Mouse (Mus musculus): ENCODE results near the gene Slc35f3.
A peak's percentile ranks its signal among the peaks of the same experiment; 100 is the strongest.
"Not testable (repeated sequence)": the region's sequence is repeated elsewhere in the genome, so short reads cannot be mapped to it uniquely, and the experiment has no call there.

Gene Slc35f3

DNA sequence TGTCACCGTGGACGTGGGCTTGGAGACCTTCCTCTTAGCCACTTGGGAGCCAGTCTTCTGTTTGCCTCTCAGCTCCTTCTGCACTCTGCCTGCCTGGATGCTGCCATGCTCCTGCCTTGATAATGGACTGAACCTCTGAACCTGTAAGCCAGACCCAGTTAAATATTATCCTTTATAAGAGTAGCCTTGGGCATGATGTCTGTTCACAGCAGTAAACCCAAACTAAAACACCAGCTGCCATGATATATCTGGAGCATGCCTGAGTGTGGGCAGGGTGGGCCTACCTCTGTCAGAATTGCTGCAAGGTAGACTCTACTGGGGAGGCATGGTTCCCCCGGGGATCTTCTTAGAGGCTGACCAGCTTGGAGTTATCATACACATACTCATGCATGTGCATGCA lies 41.0 kb downstream of the Slc35f3 start:
- DNase-seq = no peak

- DNase-seq = no peak
Measured at GRCm38 (mm10) chr8:126341200-126341599, 42.8 kb downstream of the Slc35f3 start.

- no peak for DNase-seq
Measured at GRCm38 (mm10) chr8:126343427-126343826, 45.1 kb downstream of the Slc35f3 start.

DNA sequence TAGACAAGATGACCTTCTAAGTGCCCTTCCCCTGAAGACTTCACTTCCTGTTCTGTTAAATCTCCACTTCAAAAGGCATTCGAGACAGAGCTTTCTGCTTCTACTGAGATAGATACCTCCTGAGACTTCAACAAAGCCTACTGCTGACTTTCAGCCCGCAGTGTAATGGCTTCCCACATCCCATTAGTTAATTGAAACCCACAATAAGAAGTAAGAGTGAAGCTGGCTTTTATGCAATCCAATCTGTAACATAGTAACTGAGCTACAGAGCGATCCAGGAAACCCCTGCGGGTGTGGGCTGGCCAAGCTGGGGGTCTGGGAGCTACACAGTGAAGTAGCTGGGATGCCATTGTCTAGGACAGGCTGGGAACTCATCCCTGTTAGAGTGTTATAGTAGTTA lies 46.7 kb downstream of the Slc35f3 start:
- no peak for DNase-seq

DNA sequence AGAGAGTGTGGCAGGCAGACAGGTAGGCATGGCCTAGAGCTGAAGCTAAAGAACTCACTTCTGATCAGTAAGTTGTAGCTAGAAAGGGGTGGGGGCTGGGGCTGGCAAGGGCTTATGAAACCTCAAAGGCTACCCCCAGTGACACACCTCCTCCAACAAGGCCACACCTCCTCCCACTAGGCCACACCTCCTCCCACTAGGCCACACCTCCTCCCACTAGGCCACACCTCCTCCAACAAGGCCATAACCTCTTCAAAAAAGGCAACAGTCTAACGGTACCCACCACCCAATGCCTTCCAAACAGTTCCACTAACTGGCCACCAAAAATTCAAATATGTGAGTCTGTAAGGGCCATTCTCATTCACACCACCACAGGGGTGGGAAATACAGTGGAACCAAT lies 54.9 kb downstream of the Slc35f3 start:
- no peak for DNase-seq

GRCm38 (mm10) chr8:126357946-126358345 lies 59.6 kb downstream of the Slc35f3 start:
- no peak for DNase-seq

- no peak for DNase-seq
Measured at GRCm38 (mm10) chr8:126359296-126359695, 60.9 kb downstream of the Slc35f3 start.

DNA sequence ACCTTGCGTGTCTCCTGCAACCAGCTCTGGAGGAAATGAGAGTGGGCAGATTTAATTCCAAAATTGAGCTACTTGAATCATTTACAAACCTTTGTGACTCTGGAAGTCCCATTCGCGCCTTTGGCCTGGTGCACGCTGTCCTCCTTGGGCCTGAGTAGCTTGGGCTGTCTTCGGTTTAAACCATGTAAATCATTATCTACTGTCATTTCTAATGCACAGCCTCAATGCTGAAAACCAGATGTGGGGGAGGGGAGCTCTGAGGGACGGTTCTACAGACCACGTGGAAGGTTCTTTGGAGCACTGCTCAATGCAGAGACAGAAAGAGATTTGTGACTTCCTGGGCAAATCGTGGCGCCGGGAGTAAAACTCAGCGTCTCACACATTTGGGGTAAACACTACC lies 61.7 kb downstream of the Slc35f3 start:
- DNase-seq = no peak

DNA sequence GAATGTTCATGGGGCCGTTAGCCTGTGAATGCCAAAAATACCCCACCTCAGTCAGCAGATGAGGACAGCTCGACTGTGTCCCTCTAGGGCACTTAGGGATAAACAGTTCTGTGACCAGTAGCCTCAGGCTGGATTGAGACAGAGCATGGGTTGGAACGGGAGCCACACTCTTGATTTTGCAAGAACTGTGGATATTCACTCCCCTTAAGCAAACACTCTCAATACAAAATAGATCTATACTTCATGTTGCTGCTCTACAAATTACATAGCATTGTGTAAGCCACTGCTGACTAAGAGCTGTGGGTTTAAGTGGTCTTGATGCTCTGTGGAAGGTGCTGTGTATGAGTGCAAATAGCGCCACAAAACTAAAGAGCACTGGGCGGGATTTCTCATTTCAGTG lies 62.3 kb downstream of the Slc35f3 start:
- DNase-seq = no peak

DNA sequence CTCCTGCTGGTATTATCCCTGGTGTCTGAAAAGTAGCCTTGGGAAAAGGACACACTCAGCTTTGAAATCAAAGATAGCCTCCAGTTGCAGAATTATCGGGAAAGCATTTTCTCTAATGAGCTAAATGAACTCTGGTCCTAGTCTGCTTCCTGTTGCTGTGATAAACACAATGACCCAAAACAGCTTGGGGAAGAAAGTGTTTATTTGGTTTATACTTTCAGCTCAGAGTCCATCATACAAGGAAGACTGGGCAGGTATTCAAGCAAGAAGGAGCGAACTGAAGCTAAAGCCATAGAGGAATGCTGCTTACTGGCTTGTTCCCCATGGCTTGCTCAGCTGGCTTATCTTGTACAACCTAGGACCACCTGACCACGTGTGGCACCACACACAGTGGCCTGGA lies 67.9 kb downstream of the Slc35f3 start:
- no peak for DNase-seq

DNA sequence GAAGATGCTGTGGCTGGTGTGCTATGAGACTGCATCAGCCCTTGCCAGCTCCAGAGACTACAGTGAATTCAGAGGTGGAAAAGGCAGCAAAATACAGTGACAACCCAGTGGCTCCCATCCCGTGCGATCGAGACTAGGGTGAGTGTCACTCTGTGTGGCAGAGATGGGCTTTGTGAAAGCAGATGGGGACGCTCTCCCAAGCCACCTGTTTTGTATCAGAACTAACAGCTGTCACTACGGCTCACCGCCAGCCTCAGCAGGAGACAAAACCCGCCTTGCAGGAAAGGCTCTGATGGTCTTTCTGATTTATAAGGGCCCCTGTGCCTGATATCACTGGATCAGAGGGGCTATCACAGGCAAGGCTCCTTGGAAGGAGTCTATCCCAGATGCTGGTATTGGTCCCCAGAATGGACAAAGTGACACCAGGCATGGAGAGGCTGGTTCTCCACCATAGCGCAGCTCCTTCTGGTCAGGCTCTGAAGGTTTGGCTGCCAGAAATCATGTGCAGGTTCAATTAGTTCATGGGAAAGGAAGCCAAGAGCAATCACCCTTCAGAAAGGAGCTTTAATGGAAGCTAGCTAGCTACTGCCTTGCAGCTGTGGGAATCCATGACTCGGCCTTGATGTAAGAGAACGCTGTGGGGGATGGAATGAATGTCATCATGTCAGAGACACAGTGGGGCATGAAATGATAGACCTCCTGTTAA lies 70.1 kb downstream of the Slc35f3 start:
- DNase-seq = peak; percentile 89

DNA sequence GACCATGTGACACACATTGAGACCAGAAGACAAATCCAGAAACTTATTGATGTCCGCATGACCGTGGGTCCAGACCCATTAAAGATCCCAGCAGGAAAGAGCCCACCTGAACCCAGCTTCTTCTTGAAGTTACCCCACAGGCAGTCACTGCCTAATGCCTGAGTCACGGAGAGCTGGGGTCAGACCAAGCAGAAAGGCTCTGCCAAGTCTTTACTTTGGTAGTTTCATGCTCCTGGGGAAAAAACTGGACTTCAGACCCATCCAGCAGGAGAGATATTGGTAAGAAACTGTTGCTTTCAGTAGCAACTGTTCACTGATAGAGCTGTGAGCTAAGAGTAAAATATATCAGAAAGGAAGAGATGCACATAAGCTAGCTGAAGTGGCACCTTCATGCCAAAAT lies 73.5 kb downstream of the Slc35f3 start:
- no peak for DNase-seq

GRCm38 (mm10) chr8:126379580-126379979 lies 81.2 kb downstream of the Slc35f3 start:
- no peak for DNase-seq

GRCm38 (mm10) chr8:126380141-126380540 lies 81.8 kb downstream of the Slc35f3 start:
- no peak for DNase-seq

DNA sequence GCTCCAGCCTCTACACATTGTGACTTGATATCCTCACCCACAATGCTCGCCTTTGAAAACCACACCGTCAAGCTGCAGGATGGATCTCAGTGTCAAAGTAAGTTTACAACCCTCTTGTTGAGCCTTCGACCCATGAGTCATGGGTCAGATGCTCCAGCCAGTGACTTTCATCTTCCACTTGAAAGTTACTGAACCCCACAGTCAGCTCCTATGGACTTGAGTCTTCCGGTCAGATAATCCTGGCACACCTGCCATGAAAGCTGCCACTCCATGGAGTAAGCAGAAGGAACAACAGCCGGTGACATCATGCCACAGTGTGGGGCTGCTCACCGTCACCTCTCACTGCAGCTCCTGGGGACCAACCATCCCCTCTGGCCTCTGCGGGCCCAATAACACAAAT lies 82.9 kb downstream of the Slc35f3 start:
- DNase-seq = no peak

GRCm38 (mm10) chr8:126382216-126382615 lies 83.9 kb downstream of the Slc35f3 start:
- no peak for DNase-seq

DNA sequence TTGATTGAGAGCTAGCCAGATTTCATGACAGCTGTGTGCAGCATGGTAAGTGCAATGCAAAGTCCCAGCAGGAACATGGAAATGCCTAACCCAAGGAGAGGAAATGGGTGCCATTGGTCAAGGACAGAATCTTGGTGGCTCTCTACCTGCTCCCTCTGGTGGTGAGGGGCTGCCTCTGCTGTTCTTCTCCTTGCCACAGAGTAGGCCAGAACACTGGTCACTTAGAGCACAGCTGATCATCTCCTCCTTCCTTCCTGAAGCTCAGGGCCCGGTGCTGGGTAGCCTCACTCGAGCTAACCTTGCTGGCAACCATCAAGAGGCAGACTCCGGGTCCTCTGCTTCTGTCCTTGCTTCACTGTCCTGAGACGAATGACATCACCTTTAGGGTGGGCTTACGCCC lies 84.4 kb downstream of the Slc35f3 start:
- DNase-seq = peak; percentile 49

DNA sequence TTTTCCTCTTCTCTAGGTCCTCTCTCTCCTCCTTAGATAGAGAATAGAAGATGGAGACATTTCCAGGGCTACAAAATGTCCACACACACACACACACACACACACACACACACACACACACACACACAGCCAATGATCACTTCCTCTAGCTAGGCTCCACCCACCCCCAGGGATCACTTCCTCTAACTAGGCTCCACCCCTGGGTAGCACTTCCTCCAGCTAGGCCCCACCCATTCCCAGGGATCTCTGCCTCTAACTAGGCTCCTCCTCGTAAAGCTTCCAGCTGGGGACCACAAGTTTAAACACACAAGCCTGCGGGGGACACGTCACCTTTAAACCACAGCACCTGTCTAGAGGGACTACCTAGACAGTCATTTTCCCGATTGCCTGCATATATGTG lies 89.2 kb downstream of the Slc35f3 start:
- no peak for DNase-seq

DNA sequence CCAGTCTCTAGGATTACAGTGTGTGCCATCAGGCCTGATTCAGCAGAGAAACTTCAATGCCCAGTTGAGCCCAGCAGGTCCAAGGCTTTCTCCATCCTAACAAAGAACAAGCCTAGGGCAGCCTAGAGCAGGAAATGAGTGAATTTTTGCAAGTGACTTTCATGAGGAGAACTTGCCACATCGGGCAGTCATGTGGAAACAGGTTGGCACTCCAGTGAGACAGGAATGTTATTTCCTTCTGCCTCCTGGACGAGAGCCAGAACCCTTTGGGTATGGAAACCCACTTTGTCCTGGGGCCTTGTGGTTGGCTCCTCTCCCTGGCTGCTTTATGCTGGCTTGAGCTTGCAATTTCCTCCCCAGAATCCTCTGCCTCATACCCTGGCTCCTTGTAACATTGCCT lies 93.2 kb downstream of the Slc35f3 start:
- DNase-seq = peak; percentile 65

DNA sequence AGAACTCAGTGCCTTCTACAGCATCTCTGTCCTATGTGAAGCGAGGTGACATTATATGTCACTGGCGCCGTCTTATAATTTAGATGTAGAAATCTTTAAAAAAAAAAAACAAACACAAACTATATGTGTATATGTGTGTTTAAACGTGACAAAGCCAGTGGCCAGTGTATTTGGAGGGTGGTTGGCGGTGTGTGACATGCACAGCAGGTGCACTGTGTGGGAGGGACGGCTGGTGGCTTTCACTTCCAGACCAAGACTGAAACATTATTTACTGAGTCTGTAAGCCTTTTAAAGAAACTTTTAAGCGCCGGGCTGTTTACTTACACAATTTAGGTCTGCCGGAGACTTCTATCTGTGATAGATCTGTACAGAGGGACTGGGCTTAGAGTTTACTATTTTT lies 97.0 kb downstream of the Slc35f3 start:
- no peak for DNase-seq

DNA sequence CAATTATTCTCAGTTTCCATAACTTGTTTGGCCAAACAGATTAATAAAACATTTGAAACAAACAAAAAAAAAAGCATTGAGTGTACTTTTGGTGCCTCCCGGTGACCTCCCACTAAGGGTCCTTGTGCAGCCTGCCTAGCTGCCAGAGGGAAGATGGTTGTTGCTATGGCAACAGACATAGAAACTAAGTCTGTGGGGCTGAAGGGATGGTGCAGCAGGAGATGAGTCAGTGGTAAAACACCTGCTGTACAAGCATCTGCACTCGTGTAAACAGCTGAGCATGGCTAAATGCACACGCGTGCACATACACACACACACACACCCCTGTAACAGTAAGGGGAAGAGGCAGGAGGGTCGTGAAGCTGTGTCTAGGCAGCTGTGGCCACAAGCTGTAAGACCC lies 97.6 kb downstream of the Slc35f3 start:
- no peak for DNase-seq

DNA sequence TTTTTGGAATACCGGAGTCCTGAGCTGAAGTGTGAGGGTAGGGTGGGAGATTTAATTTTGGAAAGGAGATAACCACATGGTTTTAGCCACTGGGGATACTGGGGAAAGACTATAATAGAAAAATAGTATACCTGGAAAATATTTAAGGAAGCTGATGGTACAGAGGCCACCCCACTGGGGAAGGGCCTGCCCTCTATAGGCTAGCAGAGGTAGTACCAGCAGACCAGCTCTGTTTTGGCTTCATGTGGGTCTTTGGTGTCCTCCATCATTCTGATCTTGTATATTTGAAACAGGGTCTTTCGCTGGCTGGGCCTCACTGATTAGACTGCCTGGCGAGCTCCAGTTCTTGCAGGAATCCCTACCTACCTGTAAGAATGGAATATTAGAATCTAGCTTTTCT lies 100.0 kb downstream of the Slc35f3 start:
- DNase-seq = peak; percentile 44

GRCm38 (mm10) chr8:126404550-126404949 lies 106.2 kb downstream of the Slc35f3 start:
- not testable (repeated sequence) for DNase-seq

DNA sequence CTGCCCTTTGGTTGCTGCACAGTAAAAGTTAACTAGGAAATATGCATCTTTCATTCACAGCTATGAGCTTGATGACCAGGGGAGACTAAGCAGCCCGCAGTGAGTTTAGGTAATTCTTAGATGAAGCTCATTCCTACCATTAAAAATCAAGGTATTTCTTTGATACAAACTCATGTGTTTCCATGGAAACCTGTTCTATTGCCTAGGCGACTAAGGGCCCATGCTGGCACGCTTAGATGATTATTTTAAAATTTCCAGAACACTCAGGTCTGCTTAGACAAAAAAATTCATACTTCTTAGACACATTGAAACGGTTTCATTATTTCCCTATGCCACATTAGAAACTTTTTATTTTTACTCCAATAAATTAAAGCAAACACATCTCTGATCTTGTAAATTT lies 106.7 kb downstream of the Slc35f3 start:
- DNase-seq = no peak

- no peak for DNase-seq
Measured at GRCm38 (mm10) chr8:126420834-126421233, 122.5 kb downstream of the Slc35f3 start.
